Mouse (Mus musculus): ENCODE measurements at regions not wholly inside any gene's neighbourhood (a gene's known extent, or its start where the extent isn't known, plus 50 kb on each side); places are given as distances from the start of the nearest gene placed in this dataset.

DNA sequence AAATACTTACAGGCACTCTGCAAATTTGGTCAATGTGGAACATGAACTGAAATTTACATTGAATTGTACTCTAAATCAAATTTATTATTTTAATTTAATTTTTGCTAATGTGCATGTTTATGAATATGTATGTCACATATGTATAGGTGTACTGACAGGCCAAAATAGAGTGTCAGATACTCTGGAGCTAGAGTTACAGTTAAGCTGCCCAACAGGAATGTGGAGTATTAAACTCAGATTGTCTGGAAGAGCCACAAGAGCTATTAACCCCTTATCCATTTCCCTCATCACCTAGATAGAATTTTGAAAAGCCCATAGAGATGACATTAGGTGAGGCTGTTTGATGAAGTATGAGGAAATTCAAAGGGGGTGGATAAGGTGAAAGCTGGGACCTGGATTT is 607.5 kb upstream of the Dpp10 start:
- TF ChIP-seq POLR2A (IDR thresholded peaks at IDR 0.05; ENCODE audit: borderline replicate concordance, insufficient read depth, low read length) (no peak), CTCF (IDR thresholded peaks at IDR 0.05; ENCODE audit: borderline replicate concordance, insufficient read depth, low read depth, low read length) (no peak)
- Histone ChIP-seq H3K4me1 (ENCODE audit: control insufficient read depth, insufficient read depth, low read length) (no peaks in the 10 kb centered on the region), H3K27me3 (ENCODE audit: control insufficient read depth, insufficient read depth, low read length) (no peaks in the 10 kb centered on the region; the same call in 1 of the 2 replicates), H3K27ac (ENCODE audit: insufficient read depth, low read length) (no peak overlapping the region), H3K4me3 (replicated peaks; ENCODE audit: insufficient read depth, low read depth, low read length) (no peak overlapping the region)
- DNase-seq, result no peak

DNA sequence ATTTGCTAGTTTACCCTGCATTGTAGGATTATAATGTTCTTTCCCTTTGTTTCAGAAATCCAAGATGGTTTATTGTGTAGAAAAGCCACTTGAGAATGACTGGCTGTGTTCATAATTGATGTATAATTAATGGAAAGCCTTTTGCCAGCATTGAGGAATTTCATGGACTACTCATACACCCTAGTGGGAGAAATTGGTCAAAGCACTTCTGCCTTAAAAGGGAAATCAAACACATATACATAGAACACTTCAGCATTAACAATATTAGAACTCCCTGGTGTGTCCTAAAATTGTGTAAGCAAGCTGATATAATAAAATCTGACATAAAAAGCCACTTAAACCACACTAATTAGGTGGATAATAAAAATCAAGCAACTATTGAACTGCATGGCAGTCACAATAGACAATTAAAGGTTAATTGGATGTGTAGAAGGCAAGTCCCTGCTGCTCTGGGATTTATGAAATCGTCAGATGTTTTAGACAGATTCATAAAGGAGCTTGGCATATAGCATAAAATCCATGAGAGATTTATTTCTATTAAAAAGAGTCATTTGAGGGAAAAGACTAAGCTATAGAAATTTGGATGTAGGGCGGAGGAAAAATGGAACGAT is 607.0 kb upstream of the Dpp10 start:
- TF ChIP-seq CTCF (IDR thresholded peaks at IDR 0.05; ENCODE audit: borderline replicate concordance, insufficient read depth, low read depth, low read length) (peak; percentile 6; the same call in 1 of the 2 replicates), POLR2A (IDR thresholded peaks at IDR 0.05; ENCODE audit: borderline replicate concordance, insufficient read depth, low read length) (no peak)
- WGBS, result 72% methylated on average over 3 of the region's 3 CpGs

GRCm38 (mm10) chr1:124635246-124635768 is 589.9 kb upstream of the Dpp10 start:
- DNase-seq, result no peak
- no peaks in the 10 kb centered on the region for H3K4me1 ChIP-seq (ENCODE audit: control insufficient read depth, insufficient read depth, low read length)
- H3K27ac ChIP-seq (ENCODE audit: insufficient read depth, low read length), result no peak overlapping the region
- H3K4me3 ChIP-seq (replicated peaks; ENCODE audit: insufficient read depth, low read depth, low read length), result no peak overlapping the region
- H3K27me3 ChIP-seq (ENCODE audit: control insufficient read depth, insufficient read depth, low read length), result no peaks in the 10 kb centered on the region
- TF ChIP-seq CTCF (IDR thresholded peaks at IDR 0.05; ENCODE audit: borderline replicate concordance, insufficient read depth, low read depth, low read length), result no peak
- no peak for TF ChIP-seq POLR2A (IDR thresholded peaks at IDR 0.05; ENCODE audit: borderline replicate concordance, insufficient read depth, low read length)

More for the DNA sequence above, 607.0 kb upstream of the Dpp10 start:
- DNase-seq, result no peak
- H3K27ac ChIP-seq (ENCODE audit: insufficient read depth, low read length), result no peak overlapping the region
- H3K27me3 ChIP-seq (ENCODE audit: control insufficient read depth, insufficient read depth, low read length), result no peaks in the 10 kb centered on the region; the same call in 1 of the 2 replicates
- no peaks in the 10 kb centered on the region for H3K4me1 ChIP-seq (ENCODE audit: control insufficient read depth, insufficient read depth, low read length)
- no peak overlapping the region for H3K4me3 ChIP-seq (replicated peaks; ENCODE audit: insufficient read depth, low read depth, low read length)

DNA sequence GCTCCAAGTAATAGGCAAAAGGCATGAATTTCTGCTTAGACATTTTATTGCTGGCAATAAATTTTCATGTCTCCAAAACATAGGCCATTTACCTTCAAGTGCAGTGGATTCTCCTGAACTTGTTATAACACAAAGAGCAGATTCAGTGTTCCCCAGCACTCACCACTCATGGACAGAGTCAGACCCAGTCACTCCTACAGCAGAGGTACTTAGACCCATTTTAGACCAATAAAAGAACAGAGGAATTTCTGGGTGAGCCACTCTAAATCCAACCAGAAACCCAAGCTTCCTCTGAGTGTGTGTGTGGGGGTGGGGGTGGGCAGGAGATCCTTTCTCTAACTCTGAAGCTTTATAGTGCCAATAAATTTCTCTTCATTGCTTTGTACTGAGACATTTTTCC is 584.7 kb upstream of the Dpp10 start:
- no peak for TF ChIP-seq POLR2A (IDR thresholded peaks at IDR 0.05; ENCODE audit: borderline replicate concordance, insufficient read depth, low read length)
- no peak for TF ChIP-seq CTCF (IDR thresholded peaks at IDR 0.05; ENCODE audit: borderline replicate concordance, insufficient read depth, low read depth, low read length)
- H3K4me1 ChIP-seq (ENCODE audit: control insufficient read depth, insufficient read depth, low read length), result no peaks in the 10 kb centered on the region
- DNase-seq, result no peak

GRCm38 (mm10) chr1:124584620-124585019 is 539.3 kb upstream of the Dpp10 start:
- Histone ChIP-seq H3K27me3 (ENCODE audit: control insufficient read depth, insufficient read depth, low read length) (no peaks in the 10 kb centered on the region), H3K4me1 (ENCODE audit: control insufficient read depth, insufficient read depth, low read length) (no peaks in the 10 kb centered on the region), H3K27ac (ENCODE audit: insufficient read depth, low read length) (no peak overlapping the region), H3K4me3 (replicated peaks; ENCODE audit: insufficient read depth, low read depth, low read length) (no peak overlapping the region)
- WGBS, result 95% methylated on average over 1 of the region's 1 CpGs
- TF ChIP-seq POLR2A (IDR thresholded peaks at IDR 0.05; ENCODE audit: borderline replicate concordance, insufficient read depth, low read length) (no peak), CTCF (IDR thresholded peaks at IDR 0.05; ENCODE audit: borderline replicate concordance, insufficient read depth, low read depth, low read length) (no peak)
- no peak for DNase-seq

More for the DNA sequence above, 584.7 kb upstream of the Dpp10 start:
- Histone ChIP-seq H3K27me3 (ENCODE audit: control insufficient read depth, insufficient read depth, low read length) (no peaks in the 10 kb centered on the region), H3K4me3 (replicated peaks; ENCODE audit: insufficient read depth, low read depth, low read length) (no peak overlapping the region), H3K27ac (ENCODE audit: insufficient read depth, low read length) (no peak overlapping the region)

All from cerebellum, adult 2 months (tissue).